Mouse (Mus musculus): ENCODE results near the gene Oas1e.
A peak's percentile ranks its signal among the peaks of the same experiment; 100 is the strongest.
"Not testable (repeated sequence)": the region's sequence is repeated elsewhere in the genome, so short reads cannot be mapped to it uniquely, and the experiment has no call there.

The Oas1e gene

DNA sequence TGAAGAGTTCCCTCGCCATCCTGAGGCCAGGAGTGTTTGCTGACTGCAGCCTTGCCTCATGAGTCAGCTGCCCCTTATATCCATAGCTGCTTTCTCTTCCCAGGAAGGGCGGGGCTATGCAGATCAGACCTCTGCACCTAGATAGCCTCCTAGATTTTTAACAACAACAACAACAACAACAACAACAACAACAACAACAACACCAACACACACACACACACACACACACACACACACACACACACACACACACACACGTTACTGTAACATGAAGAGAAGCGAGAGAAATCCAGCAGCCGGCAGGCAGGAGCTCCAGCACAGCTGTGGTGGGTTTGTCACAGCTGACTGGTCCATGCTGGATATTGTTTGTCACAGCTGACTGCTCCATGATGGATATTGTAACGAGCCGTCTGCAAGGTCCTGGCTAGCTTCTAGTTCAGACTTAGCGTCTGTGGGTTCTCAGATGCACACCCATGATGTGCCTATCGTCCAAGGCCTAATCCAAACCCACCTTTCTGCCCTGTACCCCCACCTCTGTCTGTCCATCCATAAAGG, at the start of gene Oas1e:
TSS of gene Oas1e (minus strand) at position 51 of the 555 bp plus-strand sequence.
- not testable (repeated sequence) for DNase-seq

- peak; percentile 5 for DNase-seq
Measured at GRCm38 (mm10) chr5:120844713-120845112, 49.4 kb upstream of the Oas1e start.

- peak; percentile 22 for DNase-seq
Measured at GRCm38 (mm10) chr5:120836731-120837585, 41.6 kb upstream of the Oas1e start.

GRCm38 (mm10) chr5:120833335-120834280, 38.3 kb upstream of the Oas1e start:
- no peak for DNase-seq

DNA sequence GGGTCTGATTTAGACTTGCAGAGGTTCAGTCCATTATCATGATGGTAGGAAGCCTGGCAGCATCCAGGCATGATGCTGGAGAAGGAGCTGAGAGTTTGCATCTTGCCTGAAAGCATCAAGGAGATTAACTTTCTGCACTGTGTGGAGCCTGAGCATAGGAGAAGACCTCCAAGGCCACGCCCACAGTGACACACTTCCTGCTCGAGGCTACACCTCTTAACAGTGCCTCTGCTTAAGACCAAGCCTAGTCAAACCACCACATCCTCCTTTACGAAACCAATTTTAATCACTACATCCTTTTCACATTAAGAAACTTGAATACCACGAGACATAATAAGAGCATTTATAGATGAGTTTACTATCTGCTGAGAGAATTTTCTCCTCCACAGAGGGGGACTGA, 35.7 kb upstream of the Oas1e start:
- DNase-seq: no peak

- DNase-seq: no peak
Measured at GRCm38 (mm10) chr5:120818999-120819398, 23.7 kb upstream of the Oas1e start.

DNA sequence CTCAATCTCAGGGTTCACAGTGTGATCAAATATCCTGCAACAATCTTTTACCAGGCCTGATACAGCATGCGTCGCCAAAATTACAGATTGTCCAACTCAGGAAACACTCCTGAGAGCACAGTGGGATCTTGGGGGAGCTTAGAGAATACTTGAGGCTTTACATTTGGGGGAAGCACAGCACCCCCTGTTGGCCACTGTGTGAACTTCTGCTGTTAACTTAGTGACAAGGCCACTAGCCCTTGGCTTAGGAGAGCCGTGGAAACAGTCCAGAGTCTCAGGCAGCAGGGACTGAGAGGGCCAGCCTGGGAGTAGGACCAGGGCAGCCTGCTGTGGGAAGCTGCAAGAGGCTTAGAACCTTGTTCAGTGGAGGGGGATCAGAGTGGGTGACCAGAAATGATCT, 20.6 kb upstream of the Oas1e start:
- DNase-seq: peak; percentile 7

DNA sequence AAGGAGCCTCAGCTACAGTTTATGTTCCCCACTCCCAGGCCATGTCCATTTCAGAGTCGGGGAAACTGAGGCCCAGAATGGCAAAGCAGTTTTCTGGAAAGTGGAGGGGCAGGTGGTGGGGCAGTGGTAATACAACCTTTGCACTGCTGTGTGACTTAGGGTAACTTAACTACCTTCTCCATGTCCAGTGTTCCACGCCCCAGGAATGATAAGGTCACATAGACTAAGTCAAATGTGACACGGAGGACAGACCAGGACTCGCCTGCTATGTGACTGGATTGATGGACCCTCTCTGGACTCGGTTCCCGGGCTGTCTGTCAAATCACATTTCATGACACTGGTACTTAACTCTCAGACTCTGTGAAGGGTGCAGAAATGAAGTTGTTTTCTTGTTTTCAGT, 17.7 kb upstream of the Oas1e start:
- no peak for DNase-seq

- peak; percentile 79 for DNase-seq
Measured at GRCm38 (mm10) chr5:120811951-120812819, 16.9 kb upstream of the Oas1e start, which contains the start of gene Oas1c. Gene Oas1c, minus strand, starts transcription at chr5:120812514.

GRCm38 (mm10) chr5:120809171-120809570, 13.8 kb upstream of the Oas1e start:
- peak; percentile 6 for DNase-seq

DNA sequence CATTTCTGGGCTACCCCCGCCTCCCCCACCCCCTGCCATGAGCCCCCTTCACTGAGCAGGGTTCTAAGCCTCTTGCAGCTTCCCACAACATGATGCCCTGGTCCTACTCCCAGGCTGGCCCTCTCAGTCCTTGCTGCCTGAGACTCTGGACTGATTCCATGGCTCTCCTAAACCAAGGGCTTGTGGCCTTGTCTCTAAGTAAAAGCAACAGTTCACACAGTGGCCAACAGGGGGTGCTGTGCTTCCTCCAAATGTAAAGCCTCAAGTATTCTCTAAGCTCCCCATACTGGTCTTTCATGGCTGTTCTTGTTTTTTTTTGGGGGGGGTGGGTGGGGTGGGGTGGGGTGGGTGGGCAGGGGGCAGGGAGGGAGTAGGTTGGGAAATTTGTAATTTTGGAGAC, 11.1 kb upstream of the Oas1e start:
- DNase-seq: peak; percentile 23

DNA sequence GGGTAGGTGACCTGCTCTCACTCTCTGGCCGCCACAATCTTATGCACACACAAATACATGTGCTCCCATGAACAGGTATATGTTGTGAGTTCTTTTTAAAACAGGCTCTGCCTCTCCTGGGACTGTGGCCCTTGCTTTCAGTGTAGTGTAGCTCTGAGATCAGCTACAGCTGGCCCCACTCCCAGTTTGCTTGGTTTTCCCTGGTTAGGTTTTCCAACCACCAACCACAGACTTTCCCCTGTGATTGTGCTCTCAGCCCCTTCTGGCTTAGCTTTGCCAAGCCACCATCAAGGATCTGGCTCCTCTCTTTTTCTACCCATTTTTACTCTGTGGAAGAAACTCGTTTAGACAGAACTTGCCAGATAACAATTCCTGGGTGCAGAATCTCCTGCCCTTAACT, 8.3 kb upstream of the Oas1e start:
- DNase-seq: no peak

DNA sequence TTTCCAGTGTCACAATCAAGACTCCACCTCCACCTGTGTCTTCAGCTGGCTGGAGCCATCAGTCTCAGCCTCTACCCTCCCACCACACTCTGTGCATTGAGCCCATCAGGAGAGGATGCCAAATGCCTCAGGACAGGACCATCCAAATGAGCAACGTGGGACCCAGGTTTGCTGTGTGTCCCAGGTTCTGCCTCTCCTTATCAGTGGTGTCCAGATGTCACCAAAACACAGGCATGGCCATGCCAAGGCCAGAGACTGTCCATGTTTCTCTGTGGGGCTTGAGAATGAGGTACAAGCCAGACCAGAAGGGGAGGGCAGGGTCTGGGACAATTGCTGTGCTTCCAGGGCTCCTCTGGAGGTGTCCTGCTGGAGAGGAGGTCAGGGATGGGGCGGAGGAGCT, 3.6 kb upstream of the Oas1e start:
- not testable (repeated sequence) for DNase-seq

DNA sequence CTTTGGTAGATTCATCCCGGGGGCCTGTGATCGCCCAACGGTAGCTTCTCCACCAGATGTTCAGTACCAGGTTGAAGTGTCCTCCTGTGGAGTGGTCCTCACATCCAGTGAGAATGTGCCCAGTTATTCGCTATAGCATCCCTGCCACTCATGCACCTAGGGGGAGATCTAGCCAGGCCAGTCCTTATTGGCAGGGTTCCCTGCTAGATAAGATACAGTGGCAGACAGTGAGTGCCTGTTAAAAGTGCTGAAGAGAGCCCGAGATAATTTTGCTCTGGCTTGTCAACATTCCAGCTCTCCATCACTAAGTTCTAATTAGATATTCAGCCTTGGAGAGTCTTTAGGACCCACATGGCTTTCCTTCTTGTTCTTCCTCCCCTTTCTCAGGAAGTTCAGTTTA, 2.8 kb upstream of the Oas1e start:
- not testable (repeated sequence) for DNase-seq

DNA sequence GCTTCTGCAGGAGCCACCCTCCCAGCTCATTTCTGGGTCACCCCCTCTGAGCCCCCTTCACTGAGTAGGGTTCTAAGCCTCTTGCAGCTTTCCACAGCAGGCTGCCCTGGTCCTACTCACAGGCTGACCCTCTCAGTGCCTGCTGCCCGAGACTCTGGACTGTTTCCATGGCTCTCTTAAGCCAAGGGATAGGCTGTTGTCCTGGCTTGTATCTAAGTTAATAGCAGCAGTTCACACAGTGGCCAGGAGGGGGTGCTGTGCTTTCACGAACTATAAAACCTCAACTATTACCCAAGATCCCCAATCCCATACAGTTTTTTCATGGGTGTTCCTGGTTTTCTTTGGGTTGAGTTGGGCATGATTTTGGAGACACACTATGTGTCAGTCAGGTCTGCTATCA, 2.3 kb downstream of the Oas1e start:
- peak; percentile 14 for DNase-seq

DNA sequence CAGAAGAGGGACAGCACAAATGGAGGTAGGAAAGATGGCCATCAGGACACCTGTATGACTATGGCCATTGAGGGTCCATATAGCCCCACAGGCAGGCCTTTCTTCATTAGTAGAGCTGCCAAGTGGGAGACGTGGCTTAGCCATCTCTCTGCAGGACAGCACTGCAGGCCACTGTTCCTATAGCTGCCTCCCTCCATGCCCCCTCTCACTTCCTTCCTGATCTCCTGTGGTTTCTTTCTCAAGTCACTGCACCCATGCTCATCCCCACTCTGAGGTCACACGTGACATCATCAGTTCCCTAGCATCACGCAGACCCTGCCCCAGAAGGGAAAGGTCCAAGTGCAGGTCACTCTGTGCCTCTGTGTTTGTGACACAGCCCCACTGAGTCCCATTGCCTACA, 8.3 kb downstream of the Oas1e start:
- DNase-seq: no peak

DNA sequence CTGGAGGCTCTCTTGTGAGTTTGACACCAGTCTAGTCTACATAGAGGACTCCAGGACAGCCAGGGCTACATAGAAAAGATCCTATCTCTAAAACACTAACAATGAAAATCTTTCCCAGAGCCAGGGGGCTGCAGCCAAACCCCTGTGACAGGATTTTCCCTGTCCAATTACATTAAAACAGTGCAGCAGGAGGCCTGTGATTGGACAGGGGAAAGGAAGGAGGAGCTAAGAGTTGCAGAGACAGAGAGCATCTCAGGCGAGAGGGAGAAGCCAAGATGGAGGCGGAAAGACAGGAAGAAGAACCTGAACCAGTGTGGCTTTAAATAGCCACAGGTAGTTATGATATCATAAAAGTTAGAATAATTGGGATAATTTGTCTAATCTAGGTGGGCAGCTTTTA, 12.9 kb downstream of the Oas1e start:
- DNase-seq: no peak

- no peak for DNase-seq
Measured at GRCm38 (mm10) chr5:120781646-120782045, 13.7 kb downstream of the Oas1e start.

- no peak for DNase-seq
Measured at GRCm38 (mm10) chr5:120779922-120780321, 15.4 kb downstream of the Oas1e start.

DNA sequence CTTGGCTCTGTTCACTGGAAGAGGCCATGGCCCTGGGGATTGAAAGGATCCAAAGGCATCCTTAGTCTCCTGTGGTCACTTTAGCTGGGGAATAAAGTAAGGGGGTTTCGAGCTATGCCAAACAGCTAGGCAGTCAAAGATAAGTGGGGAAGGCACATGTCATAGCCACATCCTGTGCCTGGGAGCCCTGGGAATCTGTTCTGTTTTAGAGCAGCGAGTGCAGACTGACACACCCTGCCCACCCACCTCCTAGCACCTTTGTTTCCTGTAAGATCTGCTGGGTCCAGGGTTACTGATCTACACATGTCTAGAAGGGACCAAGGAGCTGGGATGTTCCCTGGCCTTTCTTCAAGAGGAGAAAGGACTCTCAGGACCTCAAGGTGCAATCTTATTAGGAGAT, 16.4 kb downstream of the Oas1e start:
- DNase-seq: no peak

DNA sequence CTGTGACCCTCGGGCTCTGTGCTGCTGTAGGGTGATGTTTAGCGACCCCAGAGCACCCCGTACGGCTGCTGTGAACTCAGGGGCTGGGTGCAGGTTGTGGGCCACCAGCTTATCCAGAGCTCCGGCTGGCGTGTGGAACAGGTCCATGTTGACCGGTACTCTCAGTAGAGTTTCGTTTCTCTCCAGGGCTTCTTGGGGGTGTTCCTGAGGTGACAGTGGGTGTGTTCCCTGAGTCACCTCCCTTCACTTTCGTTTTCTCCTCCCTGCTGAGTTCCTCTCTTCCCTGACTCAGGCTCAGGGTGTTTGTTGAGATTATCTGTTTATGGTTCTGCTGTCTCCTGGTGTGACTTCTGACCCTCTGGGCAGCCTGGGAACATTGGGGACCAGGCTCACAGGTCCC, 17.9 kb downstream of the Oas1e start, which contains the start of gene Oas3:
TSS of gene Oas3 (minus strand) at position 184 of the 400 bp plus-strand sequence.
- no peak for DNase-seq

DNA sequence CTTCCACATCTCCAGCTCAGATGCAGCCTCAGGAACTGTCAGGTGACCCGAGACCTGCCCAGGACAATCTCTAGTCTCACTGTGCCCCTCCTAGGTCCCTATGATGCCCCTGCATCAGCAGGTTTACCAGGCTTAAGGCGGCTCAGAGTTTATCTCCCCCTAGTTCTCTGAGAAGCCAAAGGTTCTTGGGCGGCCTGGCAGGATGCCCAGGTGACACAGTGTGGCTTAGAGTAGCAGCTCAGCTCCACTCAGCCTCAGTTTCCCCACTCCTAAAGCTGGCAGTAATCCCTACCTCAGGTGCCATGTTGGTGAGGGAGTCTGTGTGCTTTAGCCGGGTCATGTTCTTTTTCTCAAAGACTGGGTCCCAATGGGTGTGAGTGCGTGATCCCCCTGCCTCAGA, 18.5 kb downstream of the Oas1e start:
- DNase-seq: no peak
